Mouse (Mus musculus): ENCODE measurements around the gene Sult6b1. TPM values are rescaled to one million over a fixed set of nuclear protein-coding genes. Genes with fewer than 3 reads are reported as not detected.

Sult6b1 gene
- not detected for polyA plus RNA-seq (2014; fragmentation: Illumina TruSeq; extraction: RNeasy Lipid Tissue Mini Kit (QIAGEN cat#74804); ENCODE audit: low read depth, low replicate concordance)

GRCm38 (mm10) chr17:78906892-78907291 is at the start of gene Sult6b1:
TSS of gene Sult6b1 (minus strand) at chr17:78906992.

DNA sequence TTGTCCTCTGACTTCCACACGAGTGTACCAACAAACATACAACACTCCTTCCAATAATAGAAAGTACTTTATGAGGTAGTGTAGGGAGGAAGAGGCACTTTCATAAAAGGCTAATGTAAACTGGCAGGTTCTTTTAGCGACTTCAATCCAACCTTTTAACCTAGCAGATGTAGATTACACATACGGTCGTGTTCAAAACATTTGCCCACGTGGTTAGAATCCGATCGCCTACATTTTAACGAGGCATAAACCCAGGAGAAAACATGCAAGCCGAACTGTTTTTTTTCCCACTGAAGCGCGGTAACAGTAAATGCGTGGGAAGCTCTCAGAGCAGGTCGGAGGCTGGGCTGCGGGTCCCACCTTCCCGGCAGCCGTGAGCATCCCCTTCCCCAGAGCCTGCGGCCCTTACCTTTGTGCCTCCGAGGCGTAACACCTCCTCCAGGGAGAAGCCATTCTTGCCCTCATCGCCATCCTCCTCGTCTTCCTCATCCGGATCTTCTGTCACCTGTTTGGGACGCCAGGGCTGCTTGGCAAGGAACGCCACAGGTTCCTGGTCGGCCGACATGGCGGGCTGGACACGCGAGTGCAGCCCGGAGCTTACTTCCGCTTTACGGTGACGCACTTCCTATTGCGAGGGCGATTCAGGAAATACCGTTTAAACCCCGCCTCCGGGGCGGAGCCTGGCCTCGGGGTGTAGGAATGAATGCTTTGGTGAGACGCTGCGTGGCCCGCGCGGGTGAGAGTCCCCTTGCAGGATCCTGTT is 29.9 kb upstream of the Sult6b1 start, which contains the start of the genes Cebpz and Ndufaf7:
Gene Cebpz, minus strand, starts transcription at position 601 of the 763 bp plus-strand sequence.
Gene Ndufaf7, plus strand, starts transcription at position 671 of the 763 bp plus-strand sequence.

DNA sequence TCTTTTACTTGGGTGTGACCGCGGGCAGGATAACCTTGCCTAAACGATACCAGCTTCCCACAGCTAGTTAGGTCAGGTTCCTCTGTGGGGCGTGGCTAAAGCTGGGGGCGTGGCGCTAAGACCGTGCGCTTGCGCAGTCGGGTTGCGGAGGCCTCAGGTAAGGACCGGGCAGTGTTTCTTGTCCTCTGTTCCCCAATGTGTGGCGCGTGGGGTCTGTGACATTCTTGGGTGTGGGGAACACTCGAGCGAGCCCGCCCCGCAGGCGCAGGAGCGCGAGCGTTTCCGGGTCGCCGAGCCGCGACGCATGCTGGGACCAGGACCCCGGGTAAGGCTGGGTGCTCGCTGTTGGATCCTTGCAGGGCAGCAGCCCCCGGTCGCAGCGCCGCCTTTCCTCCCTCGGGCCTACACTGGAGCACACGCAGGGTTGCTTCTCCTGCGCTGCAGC is 9.6 kb upstream of the Sult6b1 start, which contains the start of gene Cebpzos:
Gene Cebpzos, plus strand, starts transcription at position 132 of the 445 bp plus-strand sequence.

DNA sequence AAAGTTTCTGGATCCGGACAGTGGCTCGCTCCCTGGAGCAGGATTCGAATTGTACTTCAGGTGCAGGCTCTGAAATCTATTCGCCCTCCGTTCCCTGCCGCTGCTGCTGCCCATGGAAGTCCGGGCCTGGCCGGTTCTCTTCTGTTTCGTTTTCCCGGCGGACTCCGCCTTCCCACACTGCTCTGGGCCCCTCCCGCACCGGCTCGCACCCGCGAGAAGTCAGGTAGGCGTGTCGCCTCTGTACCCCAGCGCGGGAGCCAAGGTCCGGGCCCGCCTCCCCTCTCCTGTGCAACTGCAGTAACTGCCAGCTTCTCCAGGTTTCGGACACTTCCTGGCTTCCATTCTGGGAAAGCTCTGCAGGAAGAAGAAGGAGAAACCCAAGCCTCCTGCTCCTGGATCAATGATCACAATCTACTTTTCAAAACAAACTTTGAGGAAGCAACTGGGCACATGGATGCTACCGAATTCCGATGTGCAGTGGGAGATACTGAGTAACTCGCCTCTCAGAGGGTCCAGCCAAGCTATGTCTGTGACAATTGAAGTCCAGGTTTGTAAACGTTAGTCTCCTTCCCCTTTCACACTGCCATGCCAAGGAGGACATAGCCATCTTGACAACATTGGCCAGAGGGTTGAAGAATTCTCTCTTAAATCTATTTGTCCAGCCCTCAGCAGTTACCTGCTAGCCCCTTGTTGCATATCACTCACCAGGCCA is 24.2 kb downstream of the Sult6b1 start, which contains the start of gene Eif2ak2:
Gene Eif2ak2, minus strand, starts transcription at position 173 of the 712 bp plus-strand sequence.

DNA sequence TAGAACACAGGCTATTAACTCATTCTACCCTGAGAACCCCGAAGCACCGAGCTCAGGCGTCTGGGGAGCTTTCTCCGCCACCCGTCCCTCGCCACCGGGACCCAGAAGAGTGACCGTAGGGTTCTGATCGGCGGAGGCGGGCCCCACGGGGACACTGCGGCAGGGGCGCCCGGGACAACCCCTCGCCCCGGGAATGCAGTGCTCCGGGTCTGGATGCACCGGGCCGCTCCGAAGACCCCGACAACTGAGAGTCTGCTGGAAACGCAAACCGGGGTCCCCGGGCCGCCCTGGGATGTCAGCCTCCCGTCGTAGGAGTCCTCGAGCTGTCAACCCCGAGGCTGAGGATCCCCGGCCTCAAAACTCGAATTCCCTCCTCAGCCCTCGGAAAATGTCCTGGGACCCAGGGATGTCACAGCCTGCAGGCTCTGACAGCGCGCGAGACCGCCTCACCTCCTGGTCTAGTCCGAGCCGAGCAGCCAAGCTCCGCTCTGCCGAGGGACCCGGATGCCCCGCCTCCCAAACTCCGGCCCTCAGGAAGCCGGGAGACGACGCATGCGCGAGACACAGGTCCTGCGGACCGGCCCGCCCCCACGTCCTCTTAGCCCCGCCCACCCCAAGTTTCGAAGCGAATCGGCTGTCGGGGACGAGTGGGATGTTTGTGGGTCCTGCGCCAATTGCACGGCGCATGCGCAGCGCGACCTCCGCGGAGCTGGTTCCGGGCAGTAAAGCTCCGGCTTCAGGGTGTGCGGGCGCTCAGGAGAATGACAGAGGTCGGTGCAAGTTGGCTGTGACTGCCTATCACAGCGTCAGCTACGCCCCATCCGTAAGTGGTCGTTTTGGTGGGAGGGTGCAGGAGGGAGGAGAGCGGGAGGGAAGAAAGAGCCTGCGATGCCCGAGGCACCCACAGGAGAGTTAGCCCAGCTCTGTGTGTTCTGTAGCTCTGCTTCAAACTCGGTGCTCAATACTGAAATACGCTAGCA is 71.6 kb downstream of the Sult6b1 start, which contains the start of the genes Heatr5b and Gpatch11:
Gene Heatr5b, minus strand, starts transcription at position 509 of the 980 bp plus-strand sequence.
Gene Gpatch11, plus strand, starts transcription at position 712 of the 980 bp plus-strand sequence.

Other genes starting within 250 kb of the Sult6b1 start
- 10.0 TPM for gene Strn, start 169.8 kb downstream of the Sult6b1 start, polyA plus RNA-seq (2014; fragmentation: Illumina TruSeq; extraction: RNeasy Lipid Tissue Mini Kit (QIAGEN cat#74804); ENCODE audit: low read depth, low replicate concordance)
- 6.5 TPM for gene Heatr5b, start 71.6 kb downstream of the Sult6b1 start, polyA plus RNA-seq (2014; fragmentation: Illumina TruSeq; extraction: RNeasy Lipid Tissue Mini Kit (QIAGEN cat#74804); ENCODE audit: low read depth, low replicate concordance)
- 16.3 TPM for gene Gpatch11, start 71.4 kb downstream of the Sult6b1 start, polyA plus RNA-seq (2014; fragmentation: Illumina TruSeq; extraction: RNeasy Lipid Tissue Mini Kit (QIAGEN cat#74804); ENCODE audit: low read depth, low replicate concordance)
- gene Eif2ak2, start 24.4 kb downstream of the Sult6b1 start, polyA plus RNA-seq (2014; fragmentation: Illumina TruSeq; extraction: RNeasy Lipid Tissue Mini Kit (QIAGEN cat#74804); ENCODE audit: low read depth, low replicate concordance): 20.4 TPM
- gene Cebpzos, start 9.5 kb upstream of the Sult6b1 start, polyA plus RNA-seq (2014; fragmentation: Illumina TruSeq; extraction: RNeasy Lipid Tissue Mini Kit (QIAGEN cat#74804); ENCODE audit: low read depth, low replicate concordance): 45.1 TPM
- 33.6 TPM for gene Cebpz, start 30.1 kb upstream of the Sult6b1 start, polyA plus RNA-seq (2014; fragmentation: Illumina TruSeq; extraction: RNeasy Lipid Tissue Mini Kit (QIAGEN cat#74804); ENCODE audit: low read depth, low replicate concordance)
- 25.4 TPM for gene Ndufaf7, start 30.1 kb upstream of the Sult6b1 start, polyA plus RNA-seq (2014; fragmentation: Illumina TruSeq; extraction: RNeasy Lipid Tissue Mini Kit (QIAGEN cat#74804); ENCODE audit: low read depth, low replicate concordance)
- 268 TPM for gene Prkd3, start 113.8 kb upstream of the Sult6b1 start, polyA plus RNA-seq (2014; fragmentation: Illumina TruSeq; extraction: RNeasy Lipid Tissue Mini Kit (QIAGEN cat#74804); ENCODE audit: low read depth, low replicate concordance)
- gene Qpct, start 144.9 kb upstream of the Sult6b1 start, polyA plus RNA-seq (2014; fragmentation: Illumina TruSeq; extraction: RNeasy Lipid Tissue Mini Kit (QIAGEN cat#74804); ENCODE audit: low read depth, low replicate concordance): 46.5 TPM

Data from liver, adult 10 weeks (tissue).